Mouse (Mus musculus) thymus, postnatal 25 days (tissue): ENCODE data around the gene Enc1.

ENCODE experiments used
- DNase-seq: peaks from one replicate; pipeline ENCODE4 v3.0.0; 2022

The Enc1 gene

GRCm38 (mm10) chr13:97240965-97241786 is at the start of gene Enc1:
TSS of gene Enc1 (plus strand) at chr13:97241105.
- DNase-seq: peak; percentile 95

- DNase-seq: no peak
Observed at GRCm38 (mm10) chr13:97192649-97193048, 48.3 kb upstream of the Enc1 start.

DNA sequence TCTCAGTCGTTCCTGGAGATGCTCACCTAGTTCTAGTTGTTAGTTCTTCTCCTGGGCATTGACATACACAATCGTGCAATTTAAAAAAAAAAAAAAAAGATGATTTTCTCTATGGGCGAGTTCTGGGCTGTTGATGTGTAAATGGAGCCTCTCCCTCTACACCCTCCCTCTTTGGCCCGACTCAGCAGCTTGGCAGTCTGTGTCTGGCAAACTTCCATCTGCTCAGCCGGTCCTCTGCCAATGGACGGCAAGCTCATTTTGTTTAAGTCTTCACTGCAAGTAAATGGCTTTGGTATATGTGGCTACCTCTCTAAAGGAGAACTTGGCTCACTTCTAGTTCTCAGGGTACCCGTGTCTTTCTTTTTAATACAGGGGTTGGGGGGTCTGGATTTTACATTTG is 47.5 kb upstream of the Enc1 start:
- no peak for DNase-seq

DNA sequence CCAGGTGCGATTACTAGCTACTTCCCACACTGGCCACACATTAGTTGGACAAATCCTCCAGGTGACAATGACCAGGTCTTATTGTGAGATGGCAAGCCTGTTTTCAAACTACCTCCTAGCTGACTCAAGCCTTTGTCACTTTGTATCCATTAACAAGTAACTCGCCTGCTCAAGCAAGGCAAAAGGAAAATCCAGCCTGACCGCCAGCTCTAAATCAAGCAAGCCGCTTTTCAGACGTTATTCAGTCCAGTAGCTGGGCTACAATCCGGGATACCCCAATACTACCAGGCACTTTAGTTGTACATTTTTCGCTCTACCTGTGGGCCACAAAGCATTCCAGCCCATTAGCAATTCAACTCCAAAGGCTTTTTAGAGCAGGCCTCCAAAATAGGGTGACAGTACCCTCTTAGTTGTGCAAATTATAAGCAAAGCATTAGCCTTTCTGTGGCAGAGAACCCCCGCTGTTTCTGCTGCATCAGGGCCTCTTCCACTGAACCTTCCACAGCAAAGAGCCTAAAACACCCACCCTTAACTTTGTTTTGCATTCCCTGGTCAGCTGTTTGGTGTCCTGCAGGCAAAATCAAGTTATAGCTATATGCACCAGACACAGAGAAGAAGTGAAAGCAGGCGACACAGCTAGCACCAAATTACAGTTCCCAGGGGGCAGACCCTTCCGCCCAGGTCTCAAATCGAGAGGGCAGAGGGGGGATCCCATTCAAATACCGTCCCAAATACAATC is 44.5 kb upstream of the Enc1 start:
- DNase-seq: no peak

DNA sequence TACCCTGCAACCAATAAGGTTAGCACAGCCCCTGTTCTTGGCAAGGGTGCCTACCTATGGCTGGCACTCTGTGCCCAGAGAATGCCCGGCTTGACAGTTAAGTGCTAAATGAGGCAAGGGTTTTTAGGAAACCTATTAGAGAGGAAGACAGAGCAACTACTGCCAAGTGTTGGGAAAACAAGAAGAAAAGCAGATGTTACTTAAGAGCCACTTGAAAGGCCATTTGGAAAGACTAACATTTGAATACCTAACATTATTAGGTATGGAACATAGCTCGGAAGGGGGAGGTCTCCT is 44.0 kb upstream of the Enc1 start:
- no peak for DNase-seq

GRCm38 (mm10) chr13:97197932-97198562 is 42.9 kb upstream of the Enc1 start, which contains the start of gene Hexb:
TSS of gene Hexb (minus strand) at chr13:97198357.
- DNase-seq: peak; percentile 92

- DNase-seq: no peak
Observed at GRCm38 (mm10) chr13:97199123-97199522, 41.8 kb upstream of the Enc1 start.

DNA sequence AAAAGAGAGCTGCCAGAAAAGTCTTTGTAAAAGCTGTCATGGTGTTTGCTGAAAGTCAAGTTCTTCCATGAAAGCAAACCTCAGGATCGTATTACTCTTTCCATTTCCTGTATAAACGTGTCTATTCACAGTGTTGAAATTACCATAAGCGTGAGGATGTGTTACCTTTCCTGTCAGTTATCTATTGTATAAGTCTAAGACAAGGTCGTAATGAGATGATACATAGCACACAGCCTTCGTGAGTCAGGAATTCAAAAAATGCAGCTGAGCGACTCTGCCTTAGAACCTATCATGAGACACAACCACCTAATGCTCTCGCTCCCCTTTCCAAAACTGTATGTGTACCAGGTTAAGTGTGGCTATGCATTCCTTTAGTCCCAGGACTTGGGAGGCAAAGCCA is 39.8 kb upstream of the Enc1 start:
- DNase-seq: no peak

DNA sequence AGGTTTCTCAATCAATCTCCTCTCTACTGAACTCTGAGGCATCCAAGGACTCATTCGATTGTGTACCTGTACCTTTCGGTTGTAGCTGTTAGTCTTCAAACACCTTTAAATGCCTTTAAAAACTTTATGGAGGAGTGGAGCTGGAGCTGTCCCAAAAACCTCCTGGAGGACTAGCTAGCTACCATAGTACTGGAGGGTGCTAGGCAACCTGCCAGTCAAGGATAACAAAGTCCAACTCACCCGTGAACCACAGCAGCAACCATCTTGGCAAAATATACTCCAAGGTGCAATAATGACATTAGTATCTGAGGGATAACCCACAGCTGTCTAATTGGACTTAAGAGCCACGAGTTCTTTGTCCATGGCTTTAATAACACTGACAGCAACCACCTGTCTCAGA is 39.0 kb upstream of the Enc1 start:
- DNase-seq: no peak

DNA sequence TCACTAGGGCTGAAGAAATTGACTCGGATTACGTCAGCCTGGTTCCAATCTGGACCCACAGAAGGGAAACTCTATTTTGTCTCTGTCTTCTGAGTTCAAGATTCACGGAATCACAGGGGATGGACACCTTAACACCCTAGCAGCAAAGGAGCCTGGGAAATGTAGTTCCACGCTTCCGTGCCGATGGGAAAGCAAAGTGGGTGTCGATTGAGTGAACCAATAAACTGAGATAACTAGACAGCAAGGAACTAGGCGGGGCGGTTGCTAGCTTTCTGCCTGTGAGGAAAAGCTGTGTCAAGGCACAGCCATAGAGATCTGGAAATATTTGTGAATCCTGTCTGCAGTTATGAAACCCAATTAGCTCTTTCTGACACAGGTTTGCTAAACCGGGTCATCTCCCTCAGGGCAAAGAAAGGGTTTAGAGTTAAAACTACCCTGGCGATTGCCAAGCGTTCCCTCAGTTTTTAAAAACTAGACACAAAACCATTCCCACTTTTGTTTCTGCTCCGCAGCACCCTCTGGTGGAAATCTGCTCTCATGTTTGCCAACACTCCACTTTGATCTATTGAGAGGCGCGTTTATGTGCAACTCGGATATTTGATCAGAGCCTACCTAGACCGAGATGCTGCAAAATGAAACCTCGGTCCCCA is 35.7 kb upstream of the Enc1 start:
- peak; percentile 88 for DNase-seq

DNA sequence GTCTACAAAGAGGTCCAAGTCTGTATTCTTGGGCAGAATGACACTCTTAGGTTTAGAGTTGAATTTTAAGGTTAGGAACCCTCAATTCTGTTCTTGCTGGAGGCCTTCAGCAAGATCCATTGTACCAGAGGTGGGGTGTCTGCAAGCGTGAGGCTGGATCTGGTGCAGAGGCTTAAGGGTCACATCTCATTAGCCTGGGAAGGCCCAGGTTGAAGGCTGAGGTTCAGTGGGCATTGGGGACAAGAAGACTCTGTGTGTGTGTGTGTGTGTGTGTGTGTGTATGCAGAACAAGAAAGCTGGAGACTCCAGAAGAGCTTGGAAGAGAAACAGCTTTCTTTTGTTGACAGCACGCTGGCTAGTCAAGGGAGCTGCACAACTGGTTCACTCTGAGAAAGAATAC is 34.9 kb upstream of the Enc1 start:
- DNase-seq: no peak

DNA sequence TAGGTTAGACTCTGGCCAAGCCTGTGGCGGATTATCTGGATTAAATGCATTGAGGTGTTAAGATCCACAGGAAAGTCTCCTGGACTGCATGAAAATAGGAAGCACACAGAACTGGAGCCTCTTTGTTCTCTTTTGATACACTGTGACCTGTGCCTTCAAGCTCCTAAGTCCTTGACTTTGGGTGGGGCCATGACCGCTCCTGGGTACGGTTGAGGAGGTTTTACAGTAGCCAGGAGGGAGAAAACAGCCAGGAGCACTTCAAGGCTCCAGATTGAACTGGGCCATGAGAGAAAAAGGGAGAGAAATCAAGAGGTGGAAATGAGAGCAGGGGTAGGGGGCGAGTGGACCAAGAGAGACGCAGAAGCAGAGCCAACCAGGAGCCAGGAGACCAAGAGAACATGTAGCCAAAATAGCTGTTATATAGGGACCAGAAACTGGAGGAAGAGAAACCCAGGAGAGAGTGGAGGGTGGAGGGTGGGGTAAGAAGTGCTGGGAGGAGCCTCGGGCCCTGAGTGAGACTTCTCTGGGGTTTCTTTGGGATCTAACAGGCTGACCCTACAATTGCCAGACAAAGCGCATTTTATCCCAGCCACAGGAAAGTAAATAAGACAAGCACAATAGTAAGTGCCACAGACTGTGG is 33.3 kb upstream of the Enc1 start:
- DNase-seq: no peak

- DNase-seq: peak; percentile 70
Observed at GRCm38 (mm10) chr13:97208112-97208478, 32.8 kb upstream of the Enc1 start.

GRCm38 (mm10) chr13:97208500-97209010 is 32.4 kb upstream of the Enc1 start:
- no peak for DNase-seq

- no peak for DNase-seq
Observed at GRCm38 (mm10) chr13:97214583-97215268, 26.2 kb upstream of the Enc1 start.

GRCm38 (mm10) chr13:97215563-97215962 is 25.3 kb upstream of the Enc1 start:
- no peak for DNase-seq

DNA sequence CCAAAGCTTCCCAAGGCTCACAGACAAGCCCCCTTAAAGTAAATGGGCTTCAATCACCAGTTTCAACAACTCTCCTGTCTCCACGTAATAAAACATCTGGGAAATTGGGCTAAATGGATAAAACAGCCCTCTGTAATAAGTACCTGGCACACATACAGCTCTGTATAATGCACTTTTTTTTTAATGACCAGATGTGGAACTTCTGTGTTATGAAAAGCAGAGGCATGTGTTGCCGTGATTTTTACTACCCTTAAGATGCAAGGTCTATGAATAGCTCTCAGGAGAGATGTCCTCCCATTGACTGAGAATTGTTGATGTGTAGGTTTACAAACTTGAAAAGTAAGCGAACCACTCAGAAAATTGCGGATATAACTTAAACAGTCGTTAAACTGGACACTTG is 24.7 kb upstream of the Enc1 start:
- DNase-seq: no peak

DNA sequence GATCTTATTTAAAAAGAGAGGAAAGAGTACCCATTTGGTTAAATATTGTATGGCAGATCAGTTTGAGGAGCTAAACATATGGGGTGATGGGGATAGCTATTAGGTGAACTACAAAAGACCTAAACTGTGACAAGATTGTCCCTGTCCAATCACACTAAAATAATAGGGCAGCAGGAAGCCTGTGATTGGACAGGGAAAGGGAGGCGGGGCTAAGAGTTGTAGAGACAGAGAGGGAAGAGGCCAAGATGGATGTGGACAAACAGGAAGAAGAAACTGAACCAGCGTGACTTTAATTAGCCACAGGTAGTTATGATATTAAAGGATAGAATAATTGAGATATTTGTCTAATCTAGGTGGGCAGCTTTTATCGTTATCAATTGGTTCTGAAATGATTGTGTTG is 20.9 kb upstream of the Enc1 start:
- no peak for DNase-seq

DNA sequence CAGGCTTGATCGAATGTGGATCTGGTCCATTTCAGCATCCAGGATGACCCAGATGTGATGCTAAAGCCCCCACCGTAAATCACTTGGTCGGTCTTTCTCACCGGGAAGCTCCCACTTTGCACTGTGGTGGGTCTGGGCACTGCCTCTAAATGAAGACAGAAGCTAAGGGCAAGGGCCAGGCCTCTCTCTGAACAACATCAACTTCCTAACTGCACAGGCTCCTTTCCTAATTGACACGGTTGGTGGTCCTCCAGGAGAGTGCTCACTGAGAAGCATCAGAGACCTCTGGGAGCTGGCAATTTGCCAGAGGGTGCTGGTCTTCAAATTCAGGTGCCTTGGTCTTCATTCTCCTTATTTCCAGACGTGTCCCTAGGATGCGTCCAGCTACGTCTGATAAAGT is 17.0 kb upstream of the Enc1 start:
- no peak for DNase-seq

- DNase-seq: no peak
Observed at GRCm38 (mm10) chr13:97224341-97224982, 16.4 kb upstream of the Enc1 start.

GRCm38 (mm10) chr13:97225130-97225529 is 15.8 kb upstream of the Enc1 start:
- DNase-seq: no peak

- DNase-seq: no peak
Observed at GRCm38 (mm10) chr13:97227795-97228194, 13.1 kb upstream of the Enc1 start.
